Mouse (Mus musculus): ENCODE measurements around the gene Pin1. TPM values are rescaled to one million over a fixed set of nuclear protein-coding genes. Genes with fewer than 3 reads are reported as not detected.
"Not testable (repeated sequence)": the region's sequence is repeated elsewhere in the genome, so short reads cannot be mapped to it uniquely, and the experiment has no call there.

Pin1 gene
- 43.7 and 46.7 TPM in 2 replicates for polyA plus RNA-seq (2015; fragmentation: Nextera tagmentation; extraction: Ambion mirVana)

DNA sequence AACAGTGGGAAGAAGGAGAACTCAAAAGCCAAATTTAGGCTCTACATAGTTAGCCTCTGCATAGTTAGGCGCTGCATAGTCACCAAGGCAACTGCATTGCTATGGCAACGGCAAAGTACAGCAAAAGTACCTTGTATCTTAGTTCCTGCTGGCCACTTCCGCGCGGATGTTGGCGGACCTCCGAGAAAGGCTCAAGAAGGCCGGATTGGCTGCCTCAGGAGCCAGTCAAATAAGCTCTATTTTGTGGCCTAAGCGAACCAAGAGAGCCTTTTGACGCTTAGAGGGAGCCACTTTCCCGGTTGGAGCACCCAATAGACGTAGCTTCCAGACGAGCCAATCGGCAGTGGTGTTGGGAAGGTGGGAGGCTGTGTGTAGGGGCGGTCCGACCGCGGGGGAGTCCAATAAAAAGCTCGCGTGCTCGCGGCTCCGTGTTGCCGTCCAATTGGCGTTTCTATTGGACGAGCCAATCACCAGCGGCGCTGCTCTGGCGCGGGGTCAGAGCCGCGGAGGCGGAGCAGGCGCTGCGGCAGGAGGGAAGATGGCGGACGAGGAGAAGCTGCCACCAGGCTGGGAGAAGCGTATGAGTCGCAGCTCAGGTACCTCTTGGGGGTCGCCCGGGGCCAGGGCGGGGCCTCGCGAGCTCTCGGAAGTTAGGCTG lies at the start of gene Pin1:
Pin1 (plus strand) TSS at position 494 of the 658 bp plus-strand sequence.
- Histone ChIP-seq H3K4me1 (peaks cover 29% of the 10 kb centered on the region), H3K27me3 (no peaks in the 10 kb centered on the region), H3K4me3 (peak within 1 kb of the TSS; percentile 97), H3K4me2 (peak within 1 kb of the TSS; percentile 70), H3K27ac (peak within 1 kb of the TSS; percentile 54), H3K9ac (peak within 1 kb of the TSS; percentile 88), H3K36me3 (peaks cover 53% of the 10 kb centered on the region), H3K9me3 (no peaks in the 10 kb centered on the region)
- under 1% methylated on average over 45 of the region's 45 CpGs for WGBS
- peak; percentile 100 for ATAC-seq (ENCODE audit: insufficient number of reproducible peaks, low FRiP score, low TSS enrichment, low read depth)

DNA sequence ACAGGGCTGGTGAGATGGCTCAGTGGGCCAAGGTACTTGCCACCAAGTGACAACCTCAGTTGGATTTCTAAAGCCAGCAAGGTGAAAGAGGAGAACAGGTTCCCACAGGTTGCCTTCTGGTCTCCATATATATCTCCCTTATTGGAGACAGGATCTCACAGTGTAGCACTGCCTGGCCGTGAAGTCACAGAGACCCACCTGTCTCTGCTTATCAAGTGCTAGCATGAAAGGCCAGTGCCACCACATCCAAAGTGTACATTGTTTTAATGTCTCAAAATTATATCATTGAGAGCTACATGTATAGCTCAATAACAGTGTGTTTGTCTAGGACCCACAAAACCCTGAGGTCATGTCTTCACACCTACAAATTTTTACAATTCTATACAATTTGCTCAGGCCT lies 45.6 kb upstream of the Pin1 start:
- Histone ChIP-seq H3K4me3 (peak overlapping the region; percentile 78; the same call in 1 of the 2 replicates), H3K27me3 (no peaks in the 10 kb centered on the region), H3K4me1 (peaks cover 4% of the 10 kb centered on the region; the same call in 1 of the 2 replicates), H3K27ac (no peak overlapping the region), H3K9me3 (no peaks in the 10 kb centered on the region), H3K9ac (no peak overlapping the region), H3K36me3 (peaks cover 17% of the 10 kb centered on the region; the same call in 1 of the 2 replicates), H3K4me2 (no peak overlapping the region)
- ATAC-seq (ENCODE audit: insufficient number of reproducible peaks, low FRiP score, low TSS enrichment, low read depth): no peak
- 91% methylated on average over 1 of the region's 1 CpGs for WGBS

DNA sequence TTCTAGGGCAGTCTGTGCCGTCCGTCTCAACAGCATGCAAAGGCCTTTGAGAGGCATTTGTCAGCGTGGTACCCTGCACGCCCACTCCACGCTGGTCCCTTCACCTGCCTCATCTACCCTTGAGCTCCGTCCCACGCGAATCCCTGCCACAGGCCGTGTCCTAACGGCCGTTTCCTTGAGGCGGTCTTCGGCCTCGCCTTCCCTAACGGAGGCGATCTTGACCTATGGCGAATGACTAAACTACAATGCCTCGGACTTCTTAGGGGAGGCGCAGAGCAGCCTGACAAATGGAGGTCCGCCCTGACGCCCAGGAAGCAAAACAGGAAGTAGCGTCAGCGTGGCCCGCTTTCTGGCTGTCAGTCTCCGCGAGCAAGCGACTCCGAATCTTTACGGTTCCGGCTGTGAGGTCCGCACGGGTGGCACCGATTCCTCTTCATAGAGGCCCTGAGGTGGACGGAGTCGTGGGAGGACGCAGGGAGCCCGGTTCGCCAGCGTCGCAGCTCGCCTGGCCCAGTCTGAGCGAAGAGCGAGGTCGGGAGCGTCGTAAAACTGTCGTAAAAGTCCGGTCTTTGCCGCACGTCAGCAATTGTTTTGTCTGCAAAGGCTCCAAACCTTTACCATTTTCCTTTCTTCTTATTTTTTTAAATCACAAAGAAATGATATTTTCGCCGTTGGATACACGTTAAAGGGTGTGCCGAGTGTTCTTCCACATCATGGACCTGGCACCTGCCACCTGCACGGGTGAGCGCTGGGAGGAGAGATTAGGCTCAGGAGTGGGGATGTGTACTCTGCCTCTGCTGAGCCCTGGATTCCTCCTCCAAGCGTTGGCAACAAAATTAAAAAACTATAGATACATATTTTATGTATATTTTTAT lies 44.6 kb upstream of the Pin1 start:
- under 1% methylated on average over 57 of the region's 57 CpGs for WGBS
- peak overlapping the region; percentile 68 for H3K4me2 ChIP-seq
- H3K27me3 ChIP-seq: no peaks in the 10 kb centered on the region
- H3K36me3 ChIP-seq: peaks cover 9% of the 10 kb centered on the region; the same call in 1 of the 2 replicates
- H3K27ac ChIP-seq: peak overlapping the region; percentile 99
- ATAC-seq (ENCODE audit: insufficient number of reproducible peaks, low FRiP score, low TSS enrichment, low read depth): peak; percentile 85; the same call in 1 of the 2 replicates
- H3K9me3 ChIP-seq: no peaks in the 10 kb centered on the region
- peak overlapping the region; percentile 81 for H3K9ac ChIP-seq
- peak overlapping the region; percentile 78 for H3K4me3 ChIP-seq
- peaks cover 4% of the 10 kb centered on the region; the same call in 1 of the 2 replicates for H3K4me1 ChIP-seq

DNA sequence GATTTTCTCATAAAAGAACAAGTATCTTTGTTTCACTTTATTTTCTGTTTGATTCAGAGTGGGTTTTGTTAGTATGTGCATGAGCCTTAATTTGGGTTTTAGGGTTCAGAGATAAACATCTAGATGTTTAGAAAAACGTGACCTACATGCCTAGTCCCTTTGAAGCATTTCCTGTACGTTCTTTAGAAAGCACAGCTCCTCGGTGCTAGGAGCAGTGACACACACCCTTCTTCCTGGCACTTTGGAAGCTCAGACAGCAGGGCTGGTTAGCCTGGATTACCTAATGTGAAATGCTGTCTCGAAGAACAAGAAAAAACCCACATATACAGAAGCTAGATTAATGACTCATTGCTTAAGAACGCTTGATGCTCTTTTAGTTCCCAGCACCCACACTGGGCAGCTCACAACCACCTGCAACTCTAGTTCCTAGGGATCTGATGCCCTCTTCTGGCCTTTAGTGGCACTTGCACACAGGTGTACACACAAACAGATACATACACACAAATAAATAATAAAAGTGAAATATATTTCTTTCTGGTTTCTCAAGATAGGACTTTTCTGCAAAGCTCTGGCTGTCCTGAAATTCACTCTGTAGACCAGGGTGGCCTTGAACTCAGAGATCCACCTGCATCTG lies 41.9 kb upstream of the Pin1 start:
- Histone ChIP-seq H3K27ac (no peak overlapping the region), H3K9ac (no peak overlapping the region), H3K27me3 (no peaks in the 10 kb centered on the region), H3K4me1 (peaks cover 4% of the 10 kb centered on the region; the same call in 1 of the 2 replicates), H3K36me3 (peaks cover 9% of the 10 kb centered on the region; the same call in 1 of the 2 replicates), H3K4me2 (no peak overlapping the region), H3K4me3 (no peak overlapping the region), H3K9me3 (no peaks in the 10 kb centered on the region)
- 88% methylated on average over 5 of the region's 5 CpGs for WGBS
- ATAC-seq (ENCODE audit: insufficient number of reproducible peaks, low FRiP score, low TSS enrichment, low read depth): no peak

DNA sequence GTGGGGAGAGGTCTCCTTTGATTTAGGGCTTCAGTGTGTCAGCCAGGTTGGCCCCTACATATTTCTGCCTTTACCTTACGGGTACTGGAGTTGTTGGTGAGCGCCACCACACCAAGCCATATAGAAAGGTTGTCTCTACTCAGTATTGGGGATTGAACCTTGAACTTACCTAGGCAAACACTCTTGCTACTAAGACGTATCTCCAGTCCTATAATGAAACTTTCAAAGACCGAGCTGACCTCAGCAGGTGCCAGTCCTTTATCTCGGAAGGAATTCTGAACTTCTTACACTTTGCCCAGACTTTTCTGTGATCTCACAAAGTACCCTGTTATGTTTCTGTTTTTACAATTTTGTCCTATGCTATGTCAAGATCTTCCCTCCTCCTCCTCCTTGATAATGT lies 39.9 kb upstream of the Pin1 start:
- no peaks in the 10 kb centered on the region for H3K27me3 ChIP-seq

DNA sequence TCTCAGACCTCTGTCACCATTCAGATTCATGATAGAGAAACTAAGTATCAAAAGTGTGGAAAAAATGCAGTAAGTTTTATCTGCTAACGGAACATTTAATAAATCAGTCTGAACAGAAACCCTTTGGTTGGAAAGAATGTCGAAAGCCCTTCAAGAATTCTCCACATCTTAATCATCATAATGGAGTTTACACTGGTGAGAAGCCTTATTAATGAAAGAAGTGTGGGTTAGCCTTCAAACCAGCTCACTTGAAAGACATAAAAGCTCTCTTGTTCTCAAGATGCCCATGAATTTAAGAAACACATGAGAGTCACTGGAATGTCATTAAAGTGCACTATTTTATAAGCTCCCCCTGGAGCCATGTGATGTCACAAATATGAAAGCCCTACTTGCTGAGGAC lies 35.2 kb upstream of the Pin1 start:
- H3K4me1 ChIP-seq: no peaks in the 10 kb centered on the region
- H3K27me3 ChIP-seq: no peaks in the 10 kb centered on the region
- H3K4me3 ChIP-seq: no peak overlapping the region
- 52% methylated on average over 2 of the region's 2 CpGs for WGBS
- no peak for ATAC-seq (ENCODE audit: insufficient number of reproducible peaks, low FRiP score, low TSS enrichment, low read depth)
- no peak overlapping the region for H3K9ac ChIP-seq
- no peaks in the 10 kb centered on the region for H3K9me3 ChIP-seq
- no peak overlapping the region for H3K27ac ChIP-seq
- no peaks in the 10 kb centered on the region for H3K36me3 ChIP-seq
- H3K4me2 ChIP-seq: no peak overlapping the region

More for the DNA sequence above, 39.9 kb upstream of the Pin1 start:
- Histone ChIP-seq H3K9me3 (no peaks in the 10 kb centered on the region), H3K4me1 (no peaks in the 10 kb centered on the region), H3K4me2 (no peak overlapping the region), H3K9ac (no peak overlapping the region), H3K36me3 (peaks cover 9% of the 10 kb centered on the region; the same call in 1 of the 2 replicates), H3K4me3 (no peak overlapping the region), H3K27ac (no peak overlapping the region)
- no peak for ATAC-seq (ENCODE audit: insufficient number of reproducible peaks, low FRiP score, low TSS enrichment, low read depth)
- 83% methylated on average over 5 of the region's 5 CpGs for WGBS

DNA sequence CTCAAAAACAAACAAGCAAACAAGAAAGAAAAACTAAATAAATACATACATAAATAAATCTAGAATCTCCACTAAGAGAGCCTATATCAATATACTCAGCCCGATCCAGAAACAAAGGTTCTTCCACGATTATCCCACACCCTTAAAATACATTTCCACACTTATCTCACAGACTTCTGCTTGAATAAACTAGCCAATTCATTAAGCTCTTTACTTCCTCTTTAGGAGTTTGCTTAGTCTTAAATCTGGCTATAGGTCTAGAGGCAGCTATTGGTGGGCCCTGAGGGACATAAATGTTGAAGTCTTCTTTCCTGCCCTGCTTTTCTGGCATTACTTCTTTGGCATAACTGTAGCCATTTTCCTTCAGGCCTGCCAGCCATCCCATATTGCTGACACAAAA lies 20.6 kb upstream of the Pin1 start:
- H3K27me3 ChIP-seq: no peaks in the 10 kb centered on the region
- ATAC-seq (ENCODE audit: insufficient number of reproducible peaks, low FRiP score, low TSS enrichment, low read depth): no peak
- H3K27ac ChIP-seq: no peak overlapping the region
- no peak overlapping the region for H3K9ac ChIP-seq
- peaks cover 12% of the 10 kb centered on the region for H3K36me3 ChIP-seq
- WGBS: 98% methylated on average over 2 of the region's 2 CpGs
- H3K4me2 ChIP-seq: no peak overlapping the region
- H3K4me3 ChIP-seq: no peak overlapping the region
- no peaks in the 10 kb centered on the region for H3K4me1 ChIP-seq
- no peaks in the 10 kb centered on the region for H3K9me3 ChIP-seq

DNA sequence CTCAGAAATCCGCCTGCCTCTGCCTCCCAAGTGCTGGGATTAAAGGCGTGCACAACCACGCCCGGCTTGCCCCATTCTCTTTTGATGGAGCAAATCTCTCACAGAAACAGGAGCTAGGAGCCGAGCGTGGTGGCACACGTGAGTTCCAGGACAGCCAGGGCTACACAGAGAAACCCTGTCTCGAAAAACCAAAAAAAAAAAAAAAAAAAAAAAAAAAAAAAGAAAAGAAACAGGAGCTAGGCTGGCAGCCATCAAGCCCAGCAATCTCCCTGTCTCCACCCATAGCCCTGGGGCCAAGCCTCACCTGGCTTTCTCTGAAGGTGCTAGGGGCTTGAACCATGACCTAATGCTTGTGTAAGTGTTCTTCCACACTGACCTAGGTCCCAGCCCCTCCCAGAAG lies 16.2 kb upstream of the Pin1 start:
- not testable (repeated sequence) for H3K4me1 ChIP-seq; H3K27me3 ChIP-seq; H3K9ac ChIP-seq; H3K9me3 ChIP-seq; ATAC-seq (ENCODE audit: insufficient number of reproducible peaks, low FRiP score, low TSS enrichment, low read depth); H3K4me3 ChIP-seq; H3K4me2 ChIP-seq; H3K27ac ChIP-seq
- H3K36me3 ChIP-seq: peaks cover 31% of the 10 kb centered on the region
- 91% methylated on average over 8 of the region's 8 CpGs for WGBS

DNA sequence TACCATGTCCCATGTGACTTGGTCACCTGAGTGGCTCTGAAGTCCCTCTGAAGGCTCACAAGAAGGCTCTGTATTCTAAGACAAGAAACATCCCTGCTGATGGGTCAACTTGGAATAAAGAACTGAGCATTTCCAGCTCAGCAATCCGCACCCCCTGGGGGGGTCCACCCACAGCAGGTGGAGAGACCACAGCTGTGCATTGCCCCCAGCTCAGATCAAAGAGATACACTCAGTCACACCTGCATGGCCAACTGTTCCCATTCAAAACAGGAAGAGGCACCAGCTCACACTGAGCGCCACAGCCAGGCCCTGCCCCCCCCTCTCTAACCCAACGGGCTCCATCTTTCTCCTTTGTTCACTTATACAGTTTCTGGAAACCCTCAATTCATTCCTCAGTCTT lies 15.6 kb upstream of the Pin1 start:
- 59% methylated on average over 3 of the region's 3 CpGs for WGBS
- H3K4me3 ChIP-seq: no peak overlapping the region
- ATAC-seq (ENCODE audit: insufficient number of reproducible peaks, low FRiP score, low TSS enrichment, low read depth): no peak
- H3K4me1 ChIP-seq: peaks cover 6% of the 10 kb centered on the region; the same call in 1 of the 2 replicates
- H3K27me3 ChIP-seq: no peaks in the 10 kb centered on the region
- peaks cover 29% of the 10 kb centered on the region for H3K36me3 ChIP-seq
- H3K27ac ChIP-seq: no peak overlapping the region
- H3K9ac ChIP-seq: no peak overlapping the region
- no peaks in the 10 kb centered on the region for H3K9me3 ChIP-seq
- no peak overlapping the region for H3K4me2 ChIP-seq

DNA sequence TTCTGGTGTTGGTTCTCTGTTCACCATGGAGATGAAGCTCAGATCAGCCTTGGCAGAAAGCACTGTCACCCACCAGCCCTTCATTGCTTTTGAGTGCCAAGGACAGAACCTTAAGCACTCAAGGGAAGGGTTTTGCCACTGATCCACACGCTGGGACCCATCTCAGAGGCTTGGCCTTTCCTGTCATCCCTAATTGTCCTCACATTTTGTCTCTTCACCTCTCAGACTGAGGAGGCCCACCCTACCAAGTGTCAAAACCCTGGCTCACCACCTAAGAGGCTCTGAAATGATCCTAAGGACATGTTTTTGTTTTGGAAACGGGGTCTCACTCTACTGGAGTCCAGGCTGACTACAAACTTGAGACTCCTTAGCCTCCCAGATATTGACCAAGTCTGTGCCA lies 15.1 kb upstream of the Pin1 start:
- no peak overlapping the region for H3K4me2 ChIP-seq
- H3K36me3 ChIP-seq: peaks cover 29% of the 10 kb centered on the region
- peaks cover 11% of the 10 kb centered on the region; the same call in 1 of the 2 replicates for H3K4me1 ChIP-seq
- WGBS: 84% methylated on average over 2 of the region's 2 CpGs
- ATAC-seq (ENCODE audit: insufficient number of reproducible peaks, low FRiP score, low TSS enrichment, low read depth): no peak
- H3K27ac ChIP-seq: no peak overlapping the region
- H3K9ac ChIP-seq: no peak overlapping the region
- no peaks in the 10 kb centered on the region for H3K27me3 ChIP-seq
- H3K9me3 ChIP-seq: no peaks in the 10 kb centered on the region
- no peak overlapping the region for H3K4me3 ChIP-seq

DNA sequence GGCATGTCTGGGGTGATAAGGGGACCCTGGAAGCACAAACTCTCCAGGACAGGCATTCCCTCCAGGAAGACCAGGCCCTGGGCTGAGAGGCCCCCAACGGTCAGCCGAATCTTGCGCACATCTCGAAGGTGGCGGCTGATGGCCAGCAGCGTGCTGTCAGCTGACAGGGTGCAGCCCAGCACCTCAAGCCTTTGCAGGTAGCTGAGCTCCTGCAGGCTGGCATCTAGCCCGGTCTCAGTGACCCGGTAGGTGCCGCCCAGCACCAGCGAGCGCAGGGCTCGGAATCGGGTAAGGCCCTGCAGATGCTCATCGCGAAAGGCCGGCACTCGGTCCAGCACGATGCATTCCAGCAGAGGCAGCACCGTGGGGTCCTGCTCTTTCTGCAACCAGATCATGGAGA lies 13.3 kb upstream of the Pin1 start:
- no peaks in the 10 kb centered on the region for H3K9me3 ChIP-seq
- ATAC-seq (ENCODE audit: insufficient number of reproducible peaks, low FRiP score, low TSS enrichment, low read depth): no peak
- H3K4me2 ChIP-seq: no peak overlapping the region
- H3K9ac ChIP-seq: no peak overlapping the region
- H3K36me3 ChIP-seq: peaks cover 29% of the 10 kb centered on the region
- WGBS: 94% methylated on average over 19 of the region's 19 CpGs
- H3K4me1 ChIP-seq: peaks cover 18% of the 10 kb centered on the region
- H3K27ac ChIP-seq: no peak overlapping the region
- H3K27me3 ChIP-seq: no peaks in the 10 kb centered on the region
- H3K4me3 ChIP-seq: no peak overlapping the region

Data from limb, embryonic 15.5 days (tissue).